Mouse (Mus musculus): ENCODE measurements around the gene Olfr239. TPM values are rescaled to one million over a fixed set of nuclear protein-coding genes. Genes with fewer than 3 reads are reported as not detected.

Olfr239 gene
- not detected in 4 replicates for total RNA-seq (2023; ENCODE audit: inconsistent age)

DNA sequence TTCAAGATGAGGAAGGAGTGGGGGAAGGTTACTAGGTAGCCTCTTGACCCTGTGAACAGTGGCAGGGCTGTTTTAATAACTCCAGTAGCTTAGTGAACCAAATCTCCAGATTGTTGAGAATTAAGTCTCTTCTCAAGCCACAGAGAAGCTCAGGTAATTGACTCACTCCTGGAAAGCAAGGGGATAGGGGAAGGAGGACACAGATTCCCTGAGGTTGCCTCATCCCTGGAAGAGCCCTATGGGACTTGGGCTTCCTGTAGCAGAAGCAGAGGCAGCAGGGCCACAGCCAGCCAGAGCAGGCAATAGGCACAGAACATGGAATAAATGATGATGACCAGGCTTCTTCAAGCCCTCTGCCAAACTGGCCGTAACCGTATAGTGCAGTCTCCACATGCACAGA, at the start of gene Olfr239:
TSS of gene Olfr239 (plus strand) at position 301 of the 400 bp plus-strand sequence.

DNA sequence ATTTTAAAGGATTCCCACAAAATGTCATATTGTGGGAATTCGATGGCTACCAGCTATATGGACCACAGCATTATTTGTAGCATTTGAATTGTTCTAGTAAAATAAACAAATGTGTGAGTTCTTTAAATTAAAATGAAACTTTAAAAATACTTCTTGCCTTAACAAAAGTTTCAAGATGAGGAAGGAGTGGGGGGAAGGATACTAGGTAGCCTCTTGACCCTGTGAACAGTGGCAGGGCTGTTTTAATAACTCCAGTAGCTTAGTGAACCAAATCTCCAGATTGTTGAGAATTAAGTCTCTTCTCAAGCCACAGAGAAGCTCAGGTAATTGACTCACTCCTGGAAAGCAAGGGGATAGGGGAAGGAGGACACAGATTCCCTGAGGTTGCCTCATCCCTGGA, 23.0 kb upstream of the Olfr239 start, which contains the start of gene Olfr55:
TSS of gene Olfr55 (plus strand) at position 301 of the 400 bp plus-strand sequence.

DNA sequence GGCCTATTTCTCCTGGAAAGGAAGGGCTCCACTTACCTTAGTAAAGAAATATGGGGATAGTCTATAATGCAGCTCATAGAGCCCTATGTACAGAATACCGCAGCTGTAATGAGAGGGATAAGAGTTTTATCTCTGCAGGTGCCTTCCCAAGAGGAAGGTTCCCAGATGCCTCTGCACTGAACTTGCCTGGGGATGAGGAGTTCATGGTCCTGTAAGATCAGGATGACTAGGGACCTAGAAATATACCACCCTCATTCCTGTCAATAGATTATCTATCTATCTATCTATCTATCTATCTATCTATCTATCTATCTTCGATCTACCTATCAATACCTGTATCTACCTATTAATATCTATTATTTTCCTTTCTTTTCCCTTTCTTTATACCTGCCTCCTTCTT, 30.5 kb downstream of the Olfr239 start, which contains the start of gene Olfr1564:
TSS of gene Olfr1564 (minus strand) at position 101 of the 400 bp plus-strand sequence.

Other genes starting within 250 kb of the Olfr239 start
- gene Cyp4f13, start 243.9 kb upstream of the Olfr239 start, total RNA-seq (2023; ENCODE audit: inconsistent age), result 83.0 to 86.6 TPM (median 84.1 TPM) in 4 replicates
- 15.7 to 21.4 TPM (median 20.5 TPM) in 4 replicates for gene Zfp472, start 225.5 kb upstream of the Olfr239 start, total RNA-seq (2023; ENCODE audit: inconsistent age)
- 12.2 to 15.7 TPM (median 14.1 TPM) in 4 replicates for gene Zfp952, start 198.2 kb upstream of the Olfr239 start, total RNA-seq (2023; ENCODE audit: inconsistent age)
- gene Zfp763, start 157.9 kb upstream of the Olfr239 start, total RNA-seq (2023; ENCODE audit: inconsistent age), result 3.5 to 5.2 TPM (median 4.0 TPM) in 4 replicates
- gene 4921501E09Rik, start 123.2 kb upstream of the Olfr239 start, total RNA-seq (2023; ENCODE audit: inconsistent age), result not detected in 4 replicates
- 3.8 to 5.5 TPM (median 4.8 TPM) in 4 replicates for gene Zfp563, start 102.0 kb upstream of the Olfr239 start, total RNA-seq (2023; ENCODE audit: inconsistent age)
- gene Morc2b, start 51.6 kb upstream of the Olfr239 start, total RNA-seq (2023; ENCODE audit: inconsistent age), result not detected in 4 replicates
- gene Olfr55, start 22.9 kb upstream of the Olfr239 start, total RNA-seq (2023; ENCODE audit: inconsistent age), result not detected in 4 replicates
- gene Olfr1564, start 30.4 kb downstream of the Olfr239 start, total RNA-seq (2023; ENCODE audit: inconsistent age), result not detected in 4 replicates
- 4.3 to 7.0 TPM (median 5.2 TPM) in 4 replicates for gene Zfp955a, start 63.8 kb downstream of the Olfr239 start, total RNA-seq (2023; ENCODE audit: inconsistent age)
- 0.06 to 0.13 TPM (median 0.12 TPM) in 3 of 4 replicates, not detected in the other for gene Olfr63, start 73.4 kb downstream of the Olfr239 start, total RNA-seq (2023; ENCODE audit: inconsistent age)
- gene Zfp955b, start 98.2 kb downstream of the Olfr239 start, total RNA-seq (2023; ENCODE audit: inconsistent age), result 5.1 to 8.3 TPM (median 5.5 TPM) in 4 replicates
- gene Zfp81, start 167.6 kb downstream of the Olfr239 start, total RNA-seq (2023; ENCODE audit: inconsistent age), result 12.9 to 18.0 TPM (median 14.4 TPM) in 4 replicates
- 5.7 to 7.9 TPM (median 6.5 TPM) in 4 replicates for gene Zfp101, start 203.3 kb downstream of the Olfr239 start, total RNA-seq (2023; ENCODE audit: inconsistent age)
- not detected in 4 replicates for gene Actl9, start 241.6 kb downstream of the Olfr239 start, total RNA-seq (2023; ENCODE audit: inconsistent age)

All from B cell, adult (primary cell).